Mouse (Mus musculus) heart, embryonic 11.5 days (tissue): Measurements from ENCODE around the gene Wdr1. TPM values are rescaled to one million over a fixed set of nuclear protein-coding genes. Genes with fewer than 3 reads are reported as not detected.

Experiments used
- ATAC-seq: fragments of 200-750 bp; cut with Nextera tagmentation; replicated peaks from 2 replicates; pipeline ENCODE4 v1.8.0; 2017; ENCODE audit warnings: moderate library complexity; ENCODE audit not compliant: insufficient number of reproducible peaks, low FRiP score, low TSS enrichment
- H3K27ac ChIP-seq: fragments of 300-500 bp; sonication (generic); 2 replicates; pipeline ENCODE4 v1.5.1; 2014; ENCODE audit warnings: mild to moderate bottlenecking, low read depth, low read length
- H3K27me3 ChIP-seq: fragments of 300-500 bp; sonication (generic); 2 replicates; pipeline ENCODE4 v1.6.1; 2014; ENCODE audit warnings: mild to moderate bottlenecking, low read length, mixed read lengths; ENCODE audit not compliant: control insufficient read depth, insufficient read depth
- H3K36me3 ChIP-seq: fragments of 300-500 bp; sonication (generic); 2 replicates; pipeline ENCODE4 v1.6.1; 2014; ENCODE audit warnings: mild to moderate bottlenecking, low read length, moderate library complexity, mixed read lengths; ENCODE audit not compliant: control insufficient read depth, insufficient read depth
- H3K4me1 ChIP-seq: fragments of 300-500 bp; sonication (generic); 2 replicates; pipeline ENCODE4 v1.6.1; 2014; ENCODE audit warnings: low read length; ENCODE audit not compliant: control insufficient read depth, insufficient read depth
- H3K4me2 ChIP-seq: fragments of 300-500 bp; sonication (generic); 2 replicates; pipeline ENCODE4 v1.6.1; 2014; ENCODE audit warnings: mild to moderate bottlenecking, moderate library complexity
- H3K4me3 ChIP-seq: fragments of 300-500 bp; sonication (generic); 2 replicates; pipeline ENCODE4 v1.5.1; 2014; ENCODE audit warnings: low read depth, low read length
- H3K9ac ChIP-seq: fragments of 300-500 bp; sonication (generic); 2 replicates; pipeline ENCODE4 v1.6.1; 2014; ENCODE audit warnings: mild to moderate bottlenecking, low read depth, low read length, moderate library complexity
- H3K9me3 ChIP-seq: fragments of 300-500 bp; sonication (generic); replicated peaks from 2 replicates; pipeline ENCODE4 v1.6.1; 2016; ENCODE audit warnings: low read length; ENCODE audit not compliant: control insufficient read depth
- WGBS: fragments of 180-500 bp; shearing (Covaris S2); extraction: QIAGEN DNeasy Blood & Tissue Kit; methylation state at CpG from one replicate; pipeline ENCODE4 v1.1.7; 2014; ENCODE audit not compliant: insufficient replicate concordance; 5-methylcytosine and 5-hydroxymethylcytosine counted together
- polyA plus RNA-seq: library from polyadenylated mRNA; unstranded; fragments of >200 nt; fragmentation: Nextera tagmentation; extraction: Ambion mirVana; gene quantifications from 2 replicates; pipeline ENCODE4 v1.2.1, GENCODE M21; 2014

The Wdr1 gene
- polyA plus RNA-seq, 1 experiment from 2014 or later, result 244 TPM

- Histone ChIP-seq H3K4me2 (no peak overlapping the region), H3K36me3 (peaks cover 25% of the 10 kb centered on the region), H3K9ac (peak overlapping the region; percentile 2; the same call in 1 of the 2 replicates), H3K4me1 (peaks cover 76% of the 10 kb centered on the region), H3K27ac (no peak overlapping the region), H3K4me3 (no peak overlapping the region), H3K27me3 (no peaks in the 10 kb centered on the region), H3K9me3 (no peaks in the 10 kb centered on the region)
- ATAC-seq, result no peak
- WGBS, result 94% methylated on average over 4 of the region's 4 CpGs
These were observed 9.5 kb downstream of the Wdr1 start for GRCm38 (mm10) chr5:38553491-38553890.

GRCm38 (mm10) chr5:38552615-38553014 is 10.4 kb downstream of the Wdr1 start:
- Histone ChIP-seq H3K9ac (no peak overlapping the region), H3K27me3 (no peaks in the 10 kb centered on the region), H3K4me3 (no peak overlapping the region), H3K36me3 (peaks cover 33% of the 10 kb centered on the region), H3K4me1 (peaks cover 78% of the 10 kb centered on the region), H3K9me3 (no peaks in the 10 kb centered on the region), H3K27ac (no peak overlapping the region), H3K4me2 (no peak overlapping the region)
- ATAC-seq, result no peak
- WGBS, result 84% methylated on average over 3 of the region's 3 CpGs

- peak overlapping the region; percentile 54; the same call in 1 of the 2 replicates for H3K9ac ChIP-seq
These were observed 12.7 kb downstream of the Wdr1 start for GRCm38 (mm10) chr5:38550221-38550768.

GRCm38 (mm10) chr5:38549461-38549909 is 13.5 kb downstream of the Wdr1 start:
- 32% methylated on average over 3 of the region's 3 CpGs for WGBS
- peak overlapping the region; percentile 89 for H3K27ac ChIP-seq
- peak overlapping the region; percentile 44 for H3K4me2 ChIP-seq
- H3K36me3 ChIP-seq, result peaks cover 54% of the 10 kb centered on the region
- no peaks in the 10 kb centered on the region for H3K27me3 ChIP-seq
- H3K4me3 ChIP-seq, result no peak overlapping the region
- no peak overlapping the region; the same call in 1 of the 2 replicates for H3K9ac ChIP-seq
- ATAC-seq, result 0 out of 2 replicates have a peak, but pooled peaks have one; percentile 8
- peaks cover 75% of the 10 kb centered on the region for H3K4me1 ChIP-seq
- no peaks in the 10 kb centered on the region for H3K9me3 ChIP-seq

More at GRCm38 (mm10) chr5:38550221-38550768, 12.7 kb downstream of the Wdr1 start:
- Histone ChIP-seq H3K36me3 (peaks cover 48% of the 10 kb centered on the region), H3K4me2 (peak overlapping the region; percentile 44), H3K27ac (peak overlapping the region; percentile 89), H3K4me1 (peaks cover 80% of the 10 kb centered on the region), H3K4me3 (no peak overlapping the region), H3K9me3 (no peaks in the 10 kb centered on the region), H3K27me3 (no peaks in the 10 kb centered on the region)
- WGBS, result 30% methylated on average over 1 of the region's 1 CpGs
- ATAC-seq, result no peak

GRCm38 (mm10) chr5:38547375-38547774 is 15.6 kb downstream of the Wdr1 start:
- no peak for ATAC-seq

GRCm38 (mm10) chr5:38544423-38545415 is 18.3 kb downstream of the Wdr1 start:
- Histone ChIP-seq H3K4me2 (no peak overlapping the region), H3K36me3 (peaks cover 82% of the 10 kb centered on the region), H3K4me3 (no peak overlapping the region), H3K27me3 (no peaks in the 10 kb centered on the region), H3K9me3 (no peaks in the 10 kb centered on the region), H3K4me1 (peaks cover 40% of the 10 kb centered on the region), H3K9ac (no peak overlapping the region), H3K27ac (no peak overlapping the region)
- 73% methylated on average over 5 of the region's 5 CpGs for WGBS
- no peak for ATAC-seq

More at GRCm38 (mm10) chr5:38547375-38547774, 15.6 kb downstream of the Wdr1 start:
- peak overlapping the region; percentile 41 for H3K27ac ChIP-seq
- peaks cover 65% of the 10 kb centered on the region for H3K36me3 ChIP-seq
- no peak overlapping the region for H3K4me3 ChIP-seq
- H3K4me2 ChIP-seq, result no peak overlapping the region
- no peaks in the 10 kb centered on the region for H3K9me3 ChIP-seq
- H3K4me1 ChIP-seq, result peaks cover 55% of the 10 kb centered on the region
- H3K27me3 ChIP-seq, result no peaks in the 10 kb centered on the region
- 44% methylated on average over 6 of the region's 6 CpGs for WGBS
- no peak overlapping the region for H3K9ac ChIP-seq

GRCm38 (mm10) chr5:38543496-38544217 is 19.4 kb downstream of the Wdr1 start:
- no peak for ATAC-seq
- H3K4me1 ChIP-seq, result peaks cover 29% of the 10 kb centered on the region
- H3K4me3 ChIP-seq, result no peak overlapping the region
- no peak overlapping the region for H3K4me2 ChIP-seq
- no peaks in the 10 kb centered on the region for H3K9me3 ChIP-seq
- H3K27me3 ChIP-seq, result no peaks in the 10 kb centered on the region
- peaks cover 83% of the 10 kb centered on the region for H3K36me3 ChIP-seq
- no peak overlapping the region for H3K27ac ChIP-seq
- no peak overlapping the region for H3K9ac ChIP-seq
- WGBS, result 86% methylated on average over 4 of the region's 4 CpGs

- Histone ChIP-seq H3K27me3 (no peaks in the 10 kb centered on the region), H3K4me3 (no peak overlapping the region), H3K27ac (no peak overlapping the region; the same call in 1 of the 2 replicates), H3K4me2 (no peak overlapping the region; the same call in 1 of the 2 replicates), H3K4me1 (peaks cover 10% of the 10 kb centered on the region), H3K9ac (no peak overlapping the region), H3K36me3 (peaks cover 82% of the 10 kb centered on the region), H3K9me3 (no peaks in the 10 kb centered on the region)
- ATAC-seq, result no peak
- WGBS, result 81% methylated on average over 3 of the region's 3 CpGs
These were observed 21.3 kb downstream of the Wdr1 start for GRCm38 (mm10) chr5:38541728-38542127.
